Mouse (Mus musculus): ENCODE measurements at regions not wholly inside any gene's neighbourhood (a gene's known extent, or its start where the extent isn't known, plus 50 kb on each side); places are given as distances from the start of the nearest gene placed in this dataset.
A peak's percentile ranks its signal among the peaks of the same experiment; 100 is the strongest.

GRCm38 (mm10) chr2:50813568-50814461 lies 335.1 kb downstream of the Rnd3 start:
- H3K4me3 ChIP-seq, result no peak overlapping the region
- DNase-seq (ENCODE audit: low spot score), result no peak

GRCm38 (mm10) chr2:50812296-50812695 lies 336.6 kb downstream of the Rnd3 start:
- Histone ChIP-seq H3K27me3 (ENCODE audit: low read depth, poor library complexity, severe bottlenecking) (no peaks in the 10 kb centered on the region), H3K36me3 (no peaks in the 10 kb centered on the region), H3K4me1 (peaks cover 38% of the 10 kb centered on the region), H3K4me3 (no peak overlapping the region), H3K9me3 (replicated peaks) (no peaks in the 10 kb centered on the region), H3K27ac (replicated peaks) (peak overlapping the region; percentile 90; the same call in 1 of the 2 replicates)
- WGBS, result 48% methylated on average over 4 of the region's 4 CpGs
- no peak for DNase-seq (ENCODE audit: low spot score)

More at GRCm38 (mm10) chr2:50813568-50814461, 335.1 kb downstream of the Rnd3 start:
- WGBS, result 84% methylated on average over 9 of the region's 9 CpGs
- Histone ChIP-seq H3K4me1 (peaks cover 38% of the 10 kb centered on the region), H3K27ac (replicated peaks) (no peak overlapping the region), H3K27me3 (ENCODE audit: low read depth, poor library complexity, severe bottlenecking) (no peaks in the 10 kb centered on the region), H3K36me3 (no peaks in the 10 kb centered on the region), H3K9me3 (replicated peaks) (no peaks in the 10 kb centered on the region)

GRCm38 (mm10) chr2:50810336-50811066 lies 338.4 kb downstream of the Rnd3 start:
- DNase-seq (ENCODE audit: low spot score), result peak; percentile 56
- no peaks in the 10 kb centered on the region for H3K27me3 ChIP-seq (ENCODE audit: low read depth, poor library complexity, severe bottlenecking)
- peak overlapping the region; percentile 90 for H3K27ac ChIP-seq (replicated peaks)
- H3K36me3 ChIP-seq, result no peaks in the 10 kb centered on the region
- peak overlapping the region; percentile 24 for H3K4me3 ChIP-seq
- peaks cover 38% of the 10 kb centered on the region for H3K4me1 ChIP-seq
- 7% methylated on average over 5 of the region's 5 CpGs for WGBS
- no peaks in the 10 kb centered on the region for H3K9me3 ChIP-seq (replicated peaks)

- Histone ChIP-seq H3K9me3 (replicated peaks) (no peaks in the 10 kb centered on the region), H3K36me3 (no peaks in the 10 kb centered on the region), H3K27ac (replicated peaks) (peak overlapping the region; percentile 90), H3K4me1 (peaks cover 38% of the 10 kb centered on the region), H3K4me3 (no peak overlapping the region), H3K27me3 (ENCODE audit: low read depth, poor library complexity, severe bottlenecking) (no peaks in the 10 kb centered on the region)
- no peak for DNase-seq (ENCODE audit: low spot score)
- 24% methylated on average over 3 of the region's 3 CpGs for WGBS
Measured at GRCm38 (mm10) chr2:50809823-50810222, 339.1 kb downstream of the Rnd3 start.

GRCm38 (mm10) chr2:50807162-50807960 lies 341.6 kb downstream of the Rnd3 start:
- no peak for DNase-seq (ENCODE audit: low spot score)
- no peak overlapping the region for H3K27ac ChIP-seq (replicated peaks)
- H3K9me3 ChIP-seq (replicated peaks), result no peaks in the 10 kb centered on the region
- peaks cover 37% of the 10 kb centered on the region for H3K4me1 ChIP-seq
- no peaks in the 10 kb centered on the region for H3K36me3 ChIP-seq
- H3K4me3 ChIP-seq, result no peak overlapping the region
- WGBS, result 83% methylated on average over 6 of the region's 6 CpGs
- no peaks in the 10 kb centered on the region for H3K27me3 ChIP-seq (ENCODE audit: low read depth, poor library complexity, severe bottlenecking)

GRCm38 (mm10) chr2:50805645-50806044 lies 343.3 kb downstream of the Rnd3 start:
- H3K9me3 ChIP-seq (replicated peaks), result no peaks in the 10 kb centered on the region
- H3K27me3 ChIP-seq (ENCODE audit: low read depth, poor library complexity, severe bottlenecking), result no peaks in the 10 kb centered on the region
- H3K36me3 ChIP-seq, result no peaks in the 10 kb centered on the region
- no peak overlapping the region for H3K27ac ChIP-seq (replicated peaks)
- WGBS, result 85% methylated on average over 3 of the region's 3 CpGs
- H3K4me3 ChIP-seq, result no peak overlapping the region
- DNase-seq (ENCODE audit: low spot score), result no peak
- peaks cover 19% of the 10 kb centered on the region for H3K4me1 ChIP-seq

- WGBS, result 83% methylated on average over 3 of the region's 3 CpGs
Measured at GRCm38 (mm10) chr2:50796087-50796486, 352.8 kb downstream of the Rnd3 start.

GRCm38 (mm10) chr2:50793616-50794015 lies 355.3 kb downstream of the Rnd3 start:
- DNase-seq (ENCODE audit: low spot score), result no peak
- Histone ChIP-seq H3K27ac (replicated peaks) (no peak overlapping the region), H3K27me3 (ENCODE audit: low read depth, poor library complexity, severe bottlenecking) (no peaks in the 10 kb centered on the region), H3K36me3 (no peaks in the 10 kb centered on the region), H3K9me3 (replicated peaks) (no peaks in the 10 kb centered on the region), H3K4me1 (peaks cover 5% of the 10 kb centered on the region; the same call in 1 of the 2 replicates), H3K4me3 (no peak overlapping the region)
- WGBS, result 93% methylated on average over 2 of the region's 2 CpGs

More at GRCm38 (mm10) chr2:50796087-50796486, 352.8 kb downstream of the Rnd3 start:
- H3K4me3 ChIP-seq, result no peak overlapping the region
- H3K4me1 ChIP-seq, result peaks cover 5% of the 10 kb centered on the region; the same call in 1 of the 2 replicates
- no peak for DNase-seq (ENCODE audit: low spot score)
- H3K27me3 ChIP-seq (ENCODE audit: low read depth, poor library complexity, severe bottlenecking), result no peaks in the 10 kb centered on the region
- no peaks in the 10 kb centered on the region for H3K9me3 ChIP-seq (replicated peaks)
- H3K36me3 ChIP-seq, result no peaks in the 10 kb centered on the region
- H3K27ac ChIP-seq (replicated peaks), result no peak overlapping the region

- no peaks in the 10 kb centered on the region for H3K9me3 ChIP-seq (replicated peaks)
- WGBS, result 83% methylated on average over 1 of the region's 1 CpGs
- no peaks in the 10 kb centered on the region for H3K27me3 ChIP-seq (ENCODE audit: low read depth, poor library complexity, severe bottlenecking)
Measured at GRCm38 (mm10) chr2:50793067-50793466, 355.8 kb downstream of the Rnd3 start.

GRCm38 (mm10) chr2:50789051-50789651 lies 359.8 kb downstream of the Rnd3 start:
- WGBS, result 78% methylated on average over 4 of the region's 4 CpGs
- Histone ChIP-seq H3K27ac (replicated peaks) (no peak overlapping the region), H3K27me3 (ENCODE audit: low read depth, poor library complexity, severe bottlenecking) (no peaks in the 10 kb centered on the region), H3K36me3 (no peaks in the 10 kb centered on the region), H3K9me3 (replicated peaks) (no peaks in the 10 kb centered on the region), H3K4me1 (no peaks in the 10 kb centered on the region), H3K4me3 (no peak overlapping the region)
- no peak for DNase-seq (ENCODE audit: low spot score)

More at GRCm38 (mm10) chr2:50793067-50793466, 355.8 kb downstream of the Rnd3 start:
- Histone ChIP-seq H3K4me1 (peaks cover 5% of the 10 kb centered on the region; the same call in 1 of the 2 replicates), H3K27ac (replicated peaks) (no peak overlapping the region), H3K4me3 (no peak overlapping the region), H3K36me3 (no peaks in the 10 kb centered on the region)
- no peak for DNase-seq (ENCODE audit: low spot score)

- WGBS, result 84% methylated on average over 8 of the region's 8 CpGs
- DNase-seq (ENCODE audit: low spot score), result no peak
Measured at GRCm38 (mm10) chr2:50772101-50772500, 376.8 kb downstream of the Rnd3 start.

GRCm38 (mm10) chr2:50759016-50759415 lies 389.9 kb downstream of the Rnd3 start:
- Histone ChIP-seq H3K36me3 (no peaks in the 10 kb centered on the region), H3K27ac (replicated peaks) (0 out of 2 replicates have a peak overlapping the region, but pooled peaks have one; percentile 38), H3K4me3 (no peak overlapping the region), H3K27me3 (ENCODE audit: low read depth, poor library complexity, severe bottlenecking) (no peaks in the 10 kb centered on the region), H3K9me3 (replicated peaks) (no peaks in the 10 kb centered on the region), H3K4me1 (peaks cover 26% of the 10 kb centered on the region)
- no peak for DNase-seq (ENCODE audit: low spot score)
- WGBS, result 100% methylated on average over 2 of the region's 2 CpGs

More at GRCm38 (mm10) chr2:50772101-50772500, 376.8 kb downstream of the Rnd3 start:
- H3K4me1 ChIP-seq, result no peaks in the 10 kb centered on the region
- no peaks in the 10 kb centered on the region for H3K36me3 ChIP-seq
- H3K4me3 ChIP-seq, result no peak overlapping the region
- H3K27me3 ChIP-seq (ENCODE audit: low read depth, poor library complexity, severe bottlenecking), result no peaks in the 10 kb centered on the region
- H3K9me3 ChIP-seq (replicated peaks), result no peaks in the 10 kb centered on the region
- H3K27ac ChIP-seq (replicated peaks), result no peak overlapping the region
